Mouse (Mus musculus): Measurements from ENCODE around the gene Epb41. TPM values are rescaled to one million over a fixed set of nuclear protein-coding genes. Genes with fewer than 3 reads are reported as not detected.

Epb41 gene
- polyA plus RNA-seq, 2 experiments, result 113 to 153 TPM

DNA sequence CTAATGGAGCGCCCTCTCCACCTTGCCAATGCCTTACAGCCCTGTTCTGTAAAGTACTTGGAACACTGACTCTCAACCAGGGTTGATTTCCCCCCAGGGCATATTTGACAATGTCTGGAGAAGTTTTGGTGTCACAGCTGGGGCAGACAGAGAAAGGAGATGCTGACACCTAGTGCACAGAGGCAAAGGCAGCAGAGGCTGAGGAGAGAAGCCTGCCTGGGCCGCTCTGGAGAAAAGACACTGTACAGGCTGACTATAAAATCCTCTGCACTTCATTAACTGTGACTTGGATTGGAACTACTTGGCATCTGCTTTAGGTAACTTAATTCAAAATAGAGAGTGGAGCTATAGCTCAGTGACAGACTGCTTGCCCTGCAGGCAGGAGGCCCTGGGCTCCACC lies 106.2 kb downstream of the Epb41 start:
- WGBS (ENCODE audit: insufficient replicate concordance), result 95% methylated on average over 2 of the region's 2 CpGs
- H3K4me1 ChIP-seq (replicated peaks; ENCODE audit: control insufficient read depth in 2 of 2, insufficient read depth in 2 of 2, low read length in 1 of 2), result no peaks in the 10 kb centered on the region
- no peaks in the 10 kb centered on the region for H3K27me3 ChIP-seq (ENCODE audit: control insufficient read depth, insufficient read depth, low read length)
- no peak overlapping the region for H3K9ac ChIP-seq (replicated peaks)
- no peaks in the 10 kb centered on the region for H3K9me3 ChIP-seq (ENCODE audit: control insufficient read depth, low read length)
- H3K4me3 ChIP-seq (ENCODE audit: insufficient read depth in 1 of 2, low read depth in 2 of 2, low read length in 2 of 2), result no peak overlapping the region
- peaks cover 89% of the 10 kb centered on the region for H3K36me3 ChIP-seq (replicated peaks; ENCODE audit: control insufficient read depth, insufficient read depth, low read depth)
- ATAC-seq (ENCODE audit: insufficient read depth) (no peak), DNase-seq (ENCODE audit: low read depth in 3 of 3, low spot score in 3 of 3) (no peak)
- no peak overlapping the region for H3K4me2 ChIP-seq (ENCODE audit: low read depth)
- TF ChIP-seq CTCF (IDR thresholded peaks at IDR 0.05; ENCODE audit: low read depth) (peak; percentile 20; the same call in 1 of the 2 replicates), EP300 (IDR thresholded peaks at IDR 0.05; ENCODE audit: low read depth) (no peak)
- H3K27ac ChIP-seq, result no peak overlapping the region

DNA sequence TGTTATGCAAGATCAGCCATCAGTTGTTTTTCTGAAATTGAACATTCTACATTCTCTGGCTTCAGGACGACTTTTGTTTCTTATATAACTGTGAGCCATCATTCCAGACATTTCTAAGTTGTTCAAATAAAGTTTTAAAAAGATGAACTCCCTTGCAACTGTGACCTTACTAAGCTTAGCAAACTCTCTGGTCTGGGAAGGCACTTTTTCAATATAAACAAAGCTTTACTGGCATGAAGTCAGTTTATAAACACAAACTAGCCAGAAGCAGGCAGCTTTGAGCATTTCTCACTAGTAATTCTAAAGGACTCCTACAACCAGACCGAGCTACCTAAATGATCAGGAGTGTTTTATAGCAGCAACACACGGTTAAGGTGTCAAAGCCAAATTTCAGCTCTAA lies 118.0 kb downstream of the Epb41 start:
- H3K27ac ChIP-seq, result no peak overlapping the region
- no peak overlapping the region for H3K4me2 ChIP-seq (ENCODE audit: low read depth)
- TF ChIP-seq EP300 (IDR thresholded peaks at IDR 0.05; ENCODE audit: low read depth), result no peak
- TF ChIP-seq CTCF (IDR thresholded peaks at IDR 0.05; ENCODE audit: low read depth), result no peak
- H3K4me1 ChIP-seq (replicated peaks; ENCODE audit: control insufficient read depth in 2 of 2, insufficient read depth in 2 of 2, low read length in 1 of 2), result no peaks in the 10 kb centered on the region
- H3K4me3 ChIP-seq (ENCODE audit: insufficient read depth in 1 of 2, low read depth in 2 of 2, low read length in 2 of 2), result no peak overlapping the region
- WGBS (ENCODE audit: insufficient replicate concordance), result 82% methylated on average over 3 of the region's 3 CpGs
- peaks cover 94% of the 10 kb centered on the region for H3K36me3 ChIP-seq (replicated peaks; ENCODE audit: control insufficient read depth, insufficient read depth, low read depth)
- H3K27me3 ChIP-seq (ENCODE audit: control insufficient read depth, insufficient read depth, low read length), result no peaks in the 10 kb centered on the region
- ATAC-seq (ENCODE audit: insufficient read depth) (no peak), DNase-seq (ENCODE audit: low read depth in 3 of 3, low spot score in 3 of 3) (no peak)
- no peaks in the 10 kb centered on the region for H3K9me3 ChIP-seq (ENCODE audit: control insufficient read depth, low read length)
- H3K9ac ChIP-seq (replicated peaks), result no peak overlapping the region

DNA sequence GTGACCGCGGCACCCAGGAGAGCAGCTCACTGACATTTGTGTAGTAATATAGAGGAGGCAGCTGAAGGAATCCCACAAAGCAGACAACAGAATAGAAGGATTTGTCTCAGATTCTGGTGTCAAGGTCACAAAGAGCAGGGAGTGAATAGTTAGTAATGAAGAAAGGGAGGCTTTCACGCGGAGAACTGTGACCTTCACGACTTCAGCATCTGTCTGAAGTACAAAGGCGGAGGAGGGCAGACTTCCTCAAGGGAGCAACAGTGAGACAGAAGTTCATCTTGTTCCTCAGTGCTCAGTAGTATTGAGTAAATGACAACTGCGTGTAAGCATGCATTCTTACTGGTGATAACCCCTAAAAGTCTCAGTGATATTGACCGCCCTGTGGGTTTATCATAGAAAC lies 124.5 kb downstream of the Epb41 start:
- TF ChIP-seq CTCF (IDR thresholded peaks at IDR 0.05; ENCODE audit: low read depth) (no peak), EP300 (IDR thresholded peaks at IDR 0.05; ENCODE audit: low read depth) (no peak)
- Histone ChIP-seq H3K9me3 (ENCODE audit: control insufficient read depth, low read length) (no peaks in the 10 kb centered on the region), H3K27ac (no peak overlapping the region), H3K4me2 (ENCODE audit: low read depth) (no peak overlapping the region), H3K4me3 (ENCODE audit: insufficient read depth in 1 of 2, low read depth in 2 of 2, low read length in 2 of 2) (no peak overlapping the region), H3K4me1 (replicated peaks; ENCODE audit: control insufficient read depth in 2 of 2, insufficient read depth in 2 of 2, low read length in 1 of 2) (no peaks in the 10 kb centered on the region), H3K36me3 (replicated peaks; ENCODE audit: control insufficient read depth, insufficient read depth, low read depth) (peaks cover 76% of the 10 kb centered on the region), H3K27me3 (ENCODE audit: control insufficient read depth, insufficient read depth, low read length) (no peaks in the 10 kb centered on the region), H3K9ac (replicated peaks) (no peak overlapping the region)
- no peak for DNase-seq (ENCODE audit: low read depth in 3 of 3, low spot score in 3 of 3)
- no peak for ATAC-seq (ENCODE audit: insufficient read depth)
- WGBS (ENCODE audit: insufficient replicate concordance), result 78% methylated on average over 8 of the region's 8 CpGs

DNA sequence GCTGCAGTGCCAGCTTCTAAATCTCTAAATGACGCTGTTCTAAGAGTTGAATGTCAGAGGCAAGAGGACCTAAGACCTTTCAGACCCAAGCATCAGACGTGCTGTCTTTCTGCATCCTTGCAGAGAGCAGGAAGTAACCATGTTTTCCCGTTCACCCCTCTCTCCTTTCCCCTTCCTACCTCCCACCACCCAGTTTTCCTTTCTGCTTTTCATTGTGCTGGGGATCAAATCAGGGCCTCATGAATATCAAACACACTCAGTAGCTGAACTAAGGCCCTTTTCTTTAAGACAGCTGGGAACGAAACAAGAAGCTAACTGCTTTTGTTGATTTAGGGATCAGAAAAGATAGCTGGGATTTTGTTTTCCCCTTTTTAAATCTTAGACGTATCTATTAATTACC lies 125.2 kb downstream of the Epb41 start:
- no peaks in the 10 kb centered on the region for H3K27me3 ChIP-seq (ENCODE audit: control insufficient read depth, insufficient read depth, low read length)
- H3K27ac ChIP-seq, result no peak overlapping the region
- TF ChIP-seq CTCF (IDR thresholded peaks at IDR 0.05; ENCODE audit: low read depth), result no peak
- no peak for TF ChIP-seq EP300 (IDR thresholded peaks at IDR 0.05; ENCODE audit: low read depth)
- no peaks in the 10 kb centered on the region for H3K4me1 ChIP-seq (replicated peaks; ENCODE audit: control insufficient read depth in 2 of 2, insufficient read depth in 2 of 2, low read length in 1 of 2)
- no peak overlapping the region for H3K9ac ChIP-seq (replicated peaks)
- DNase-seq (ENCODE audit: low read depth in 3 of 3, low spot score in 3 of 3) (no peak), ATAC-seq (ENCODE audit: insufficient read depth) (no peak)
- peaks cover 74% of the 10 kb centered on the region for H3K36me3 ChIP-seq (replicated peaks; ENCODE audit: control insufficient read depth, insufficient read depth, low read depth)
- 79% methylated on average over 5 of the region's 5 CpGs for WGBS (ENCODE audit: insufficient replicate concordance)
- H3K4me2 ChIP-seq (ENCODE audit: low read depth), result no peak overlapping the region
- no peaks in the 10 kb centered on the region for H3K9me3 ChIP-seq (ENCODE audit: control insufficient read depth, low read length)
- H3K4me3 ChIP-seq (ENCODE audit: insufficient read depth in 1 of 2, low read depth in 2 of 2, low read length in 2 of 2), result no peak overlapping the region

DNA sequence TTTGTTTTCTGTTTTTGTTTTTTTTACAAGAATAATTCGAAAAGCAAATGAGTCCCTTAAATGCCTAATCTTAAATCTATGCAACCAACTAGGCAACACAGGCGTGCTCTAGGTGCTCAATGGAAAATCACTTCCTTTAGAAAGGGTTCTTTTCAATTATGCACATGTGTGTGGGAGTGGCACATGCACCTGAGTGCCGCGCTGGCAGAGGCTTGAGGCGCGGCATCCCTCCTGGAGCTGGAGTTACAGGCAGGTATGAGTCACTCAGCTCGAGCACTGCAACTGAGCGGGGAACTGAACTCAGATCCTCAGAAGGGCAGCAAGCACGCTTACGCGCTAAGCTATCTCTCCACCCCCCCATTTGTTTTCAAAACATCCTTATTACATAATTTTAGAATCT lies 127.3 kb downstream of the Epb41 start:
- H3K27ac ChIP-seq, result no peak overlapping the region
- no peaks in the 10 kb centered on the region for H3K9me3 ChIP-seq (ENCODE audit: control insufficient read depth, low read length)
- H3K4me1 ChIP-seq (replicated peaks; ENCODE audit: control insufficient read depth in 2 of 2, insufficient read depth in 2 of 2, low read length in 1 of 2), result no peaks in the 10 kb centered on the region
- 91% methylated on average over 11 of the region's 11 CpGs for WGBS (ENCODE audit: insufficient replicate concordance)
- H3K36me3 ChIP-seq (replicated peaks; ENCODE audit: control insufficient read depth, insufficient read depth, low read depth), result peaks cover 72% of the 10 kb centered on the region
- no peak for TF ChIP-seq EP300 (IDR thresholded peaks at IDR 0.05; ENCODE audit: low read depth)
- TF ChIP-seq CTCF (IDR thresholded peaks at IDR 0.05; ENCODE audit: low read depth), result no peak
- DNase-seq (ENCODE audit: low read depth in 3 of 3, low spot score in 3 of 3) (no peak), ATAC-seq (ENCODE audit: insufficient read depth) (no peak)
- H3K9ac ChIP-seq (replicated peaks), result no peak overlapping the region
- H3K4me2 ChIP-seq (ENCODE audit: low read depth), result no peak overlapping the region
- H3K27me3 ChIP-seq (ENCODE audit: control insufficient read depth, insufficient read depth, low read length), result no peaks in the 10 kb centered on the region
- H3K4me3 ChIP-seq (ENCODE audit: insufficient read depth in 1 of 2, low read depth in 2 of 2, low read length in 2 of 2), result no peak overlapping the region
